Comparison of ENCODE assay signal across 15 mouse cellular contexts in genomic region chr13:103470141-103470540, GRCm38 (mm10).
"Had no signal": no experiment of that assay in that cellular context is flagged by ENCODE, and none has a peak within 500 bp of the region (broad histone marks: within the 10 kb centered on the region; RNA-seq: fewer than 3 reads in every experiment).

No protein-coding gene starts in this region.

- H3K4me3 ChIP-seq: limb, embryonic 15.5 days; liver, embryonic 13.5 days; lung, embryonic 15.5 days; megakaryocyte, embryonic 14.5 days; midbrain, embryonic 12.5 days; myocyte; neural tube, embryonic 15.5 days had no signal

- H3K9me3 ChIP-seq: limb, embryonic 15.5 days; liver, embryonic 13.5 days; lung, embryonic 15.5 days; megakaryocyte, embryonic 14.5 days; midbrain, embryonic 12.5 days; neural tube, embryonic 15.5 days had no signal

- H3K27ac ChIP-seq: limb, embryonic 15.5 days; liver, embryonic 13.5 days; lung, embryonic 15.5 days; macrophage; midbrain, embryonic 12.5 days; neural tube, embryonic 15.5 days had no signal

- H3K36me3 ChIP-seq: limb, embryonic 15.5 days; liver, embryonic 13.5 days; lung, embryonic 15.5 days; midbrain, embryonic 12.5 days; neural tube, embryonic 15.5 days had no signal

- H3K4me1 ChIP-seq: limb, embryonic 15.5 days; liver, embryonic 13.5 days; lung, embryonic 15.5 days; megakaryocyte, embryonic 14.5 days; neural tube, embryonic 15.5 days had no signal

- H3K27me3 ChIP-seq: limb, embryonic 15.5 days; liver, embryonic 13.5 days; lung, embryonic 15.5 days; megakaryocyte, embryonic 14.5 days; midbrain, embryonic 12.5 days; neural tube, embryonic 15.5 days had no signal

- DNase-seq: kidney, adult 8-10 months; kidney, postnatal 36 days; liver, embryonic 13.5 days; liver, postnatal 0 days; lung, postnatal 14 days; right cerebral cortex, adult 18-20 months; right cerebral cortex, postnatal 25 days; thymus, postnatal 36 days had no signal

- ATAC-seq: liver, postnatal 0 days had no signal

- H3K9ac ChIP-seq: limb, embryonic 15.5 days; liver, embryonic 13.5 days; liver, postnatal 0 days; lung, embryonic 15.5 days; midbrain, embryonic 12.5 days; neural tube, embryonic 15.5 days had no signal

- H3K4me2 ChIP-seq: limb, embryonic 15.5 days; liver, embryonic 13.5 days; lung, embryonic 15.5 days; midbrain, embryonic 12.5 days; neural tube, embryonic 15.5 days had no signal
